Mouse (Mus musculus): ENCODE results near the gene Chil3.
"Not testable (repeated sequence)": the region's sequence is repeated elsewhere in the genome, so short reads cannot be mapped to it uniquely, and the experiment has no call there.

The Chil3 gene

GRCm38 (mm10) chr3:106167464-106167863 lies at the start of gene Chil3:
Gene Chil3, minus strand, starts transcription at chr3:106167564.
- DNase-seq, result no peak

GRCm38 (mm10) chr3:106198030-106198429 lies 30.7 kb upstream of the Chil3 start:
- not testable (repeated sequence) for DNase-seq

- DNase-seq, result not testable (repeated sequence)
Measured at GRCm38 (mm10) chr3:106197246-106197645, 29.9 kb upstream of the Chil3 start.

- no peak for DNase-seq
Measured at GRCm38 (mm10) chr3:106196276-106196675, 28.9 kb upstream of the Chil3 start.

GRCm38 (mm10) chr3:106195486-106195885 lies 28.1 kb upstream of the Chil3 start:
- DNase-seq, result no peak

GRCm38 (mm10) chr3:106187991-106188390 lies 20.6 kb upstream of the Chil3 start:
- DNase-seq, result no peak

GRCm38 (mm10) chr3:106177509-106178189 lies 10.3 kb upstream of the Chil3 start:
- no peak for DNase-seq

- not testable (repeated sequence) for DNase-seq
Measured at GRCm38 (mm10) chr3:106174971-106175370, 7.6 kb upstream of the Chil3 start.

- peak; percentile 15 for DNase-seq
Measured at GRCm38 (mm10) chr3:106172506-106172905, 5.1 kb upstream of the Chil3 start.

GRCm38 (mm10) chr3:106171135-106171731 lies 3.9 kb upstream of the Chil3 start:
- no peak for DNase-seq

GRCm38 (mm10) chr3:106170522-106171053 lies 3.2 kb upstream of the Chil3 start:
- peak; percentile 54 for DNase-seq

GRCm38 (mm10) chr3:106154413-106154812 lies 13.0 kb downstream of the Chil3 start:
- no peak for DNase-seq

- DNase-seq, result no peak
Measured at GRCm38 (mm10) chr3:106144081-106144480, 23.3 kb downstream of the Chil3 start.

- no peak for DNase-seq
Measured at GRCm38 (mm10) chr3:106131690-106132089, 35.7 kb downstream of the Chil3 start.

GRCm38 (mm10) chr3:106128807-106129493 lies 38.4 kb downstream of the Chil3 start:
- DNase-seq, result no peak

GRCm38 (mm10) chr3:106126999-106127398 lies 40.4 kb downstream of the Chil3 start:
- no peak for DNase-seq

GRCm38 (mm10) chr3:106112929-106113328 lies 54.4 kb downstream of the Chil3 start, which contains the start of gene Chia1:
Gene Chia1, plus strand, starts transcription at chr3:106113229.
- DNase-seq, result no peak
